Mouse (Mus musculus): ENCODE data around the gene Ramp2. TPM values are rescaled to one million over a fixed set of nuclear protein-coding genes. Genes with fewer than 3 reads are reported as not detected.

The Ramp2 gene
- polyA plus RNA-seq, 1 experiment from 2014 or later: 95.1 TPM

- Histone ChIP-seq H3K27ac (ENCODE audit: low read length) (no peak overlapping the region), H3K4me1 (ENCODE audit: control insufficient read depth, insufficient read depth, low read length) (peaks cover 34% of the 10 kb centered on the region)
Measured at GRCm38 (mm10) chr11:101233240-101233639, 12.6 kb upstream of the Ramp2 start.

DNA sequence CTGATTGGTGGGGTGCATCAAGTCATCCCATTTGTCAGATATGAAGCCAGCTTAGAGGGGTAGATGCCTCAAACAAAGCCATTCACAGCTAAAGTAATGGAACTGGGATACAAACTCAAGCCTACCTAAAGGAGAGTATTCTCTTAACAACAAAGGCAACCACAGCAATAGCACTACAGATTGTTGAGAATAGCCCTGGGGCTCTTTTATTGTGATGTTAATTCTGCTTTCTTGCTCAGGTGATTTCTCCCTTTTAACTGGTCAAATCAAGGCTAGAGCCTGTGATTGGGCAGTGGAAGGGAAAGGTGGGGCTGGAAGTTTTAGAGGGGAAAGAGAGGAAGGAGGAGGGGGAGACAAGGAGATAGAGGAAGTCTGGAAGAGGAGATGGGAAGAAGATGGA, 11.7 kb upstream of the Ramp2 start:
- Histone ChIP-seq H3K9ac (ENCODE audit: low read depth, low read length) (no peak overlapping the region), H3K27me3 (replicated peaks; ENCODE audit: control insufficient read depth, insufficient read depth, low read length) (no peaks in the 10 kb centered on the region), H3K27ac (ENCODE audit: low read length) (no peak overlapping the region), H3K36me3 (ENCODE audit: control insufficient read depth, insufficient read depth, low read length) (no peaks in the 10 kb centered on the region), H3K4me3 (ENCODE audit: low read length) (no peak overlapping the region), H3K4me2 (ENCODE audit: low read depth, low read length) (no peak overlapping the region), H3K4me1 (ENCODE audit: control insufficient read depth, insufficient read depth, low read length) (peaks cover 37% of the 10 kb centered on the region), H3K9me3 (ENCODE audit: control insufficient read depth, low read length) (no peaks in the 10 kb centered on the region)
- no peak for ATAC-seq

More at GRCm38 (mm10) chr11:101233240-101233639, 12.6 kb upstream of the Ramp2 start:
- Histone ChIP-seq H3K4me2 (ENCODE audit: low read depth, low read length) (no peak overlapping the region), H3K4me3 (ENCODE audit: low read length) (no peak overlapping the region), H3K9me3 (ENCODE audit: control insufficient read depth, low read length) (no peaks in the 10 kb centered on the region), H3K36me3 (ENCODE audit: control insufficient read depth, insufficient read depth, low read length) (no peaks in the 10 kb centered on the region), H3K9ac (ENCODE audit: low read depth, low read length) (no peak overlapping the region), H3K27me3 (replicated peaks; ENCODE audit: control insufficient read depth, insufficient read depth, low read length) (no peaks in the 10 kb centered on the region)
- WGBS: 55% methylated on average over 1 of the region's 1 CpGs
- ATAC-seq: no peak

GRCm38 (mm10) chr11:101235429-101235828, 10.4 kb upstream of the Ramp2 start:
- no peak overlapping the region for H3K27ac ChIP-seq (ENCODE audit: low read length)
- H3K27me3 ChIP-seq (replicated peaks; ENCODE audit: control insufficient read depth, insufficient read depth, low read length): no peaks in the 10 kb centered on the region
- no peak overlapping the region for H3K4me2 ChIP-seq (ENCODE audit: low read depth, low read length)
- no peak for ATAC-seq
- H3K4me1 ChIP-seq (ENCODE audit: control insufficient read depth, insufficient read depth, low read length): peaks cover 26% of the 10 kb centered on the region
- no peaks in the 10 kb centered on the region for H3K9me3 ChIP-seq (ENCODE audit: control insufficient read depth, low read length)
- H3K9ac ChIP-seq (ENCODE audit: low read depth, low read length): no peak overlapping the region
- H3K36me3 ChIP-seq (ENCODE audit: control insufficient read depth, insufficient read depth, low read length): no peaks in the 10 kb centered on the region
- H3K4me3 ChIP-seq (ENCODE audit: low read length): no peak overlapping the region

GRCm38 (mm10) chr11:101236782-101237181, 9.0 kb upstream of the Ramp2 start:
- WGBS: 94% methylated on average over 5 of the region's 5 CpGs
- H3K36me3 ChIP-seq (ENCODE audit: control insufficient read depth, insufficient read depth, low read length): no peaks in the 10 kb centered on the region
- ATAC-seq: no peak
- H3K4me1 ChIP-seq (ENCODE audit: control insufficient read depth, insufficient read depth, low read length): peaks cover 14% of the 10 kb centered on the region
- H3K27ac ChIP-seq (ENCODE audit: low read length): no peak overlapping the region
- H3K4me2 ChIP-seq (ENCODE audit: low read depth, low read length): no peak overlapping the region
- no peak overlapping the region for H3K4me3 ChIP-seq (ENCODE audit: low read length)
- no peak overlapping the region for H3K9ac ChIP-seq (ENCODE audit: low read depth, low read length)
- H3K9me3 ChIP-seq (ENCODE audit: control insufficient read depth, low read length): no peaks in the 10 kb centered on the region
- H3K27me3 ChIP-seq (replicated peaks; ENCODE audit: control insufficient read depth, insufficient read depth, low read length): no peaks in the 10 kb centered on the region

GRCm38 (mm10) chr11:101238071-101238647, 7.7 kb upstream of the Ramp2 start:
- H3K4me1 ChIP-seq (ENCODE audit: control insufficient read depth, insufficient read depth, low read length): peaks cover 8% of the 10 kb centered on the region
- ATAC-seq: peak; percentile 60
- no peak overlapping the region for H3K9ac ChIP-seq (ENCODE audit: low read depth, low read length)
- H3K36me3 ChIP-seq (ENCODE audit: control insufficient read depth, insufficient read depth, low read length): no peaks in the 10 kb centered on the region
- no peaks in the 10 kb centered on the region for H3K27me3 ChIP-seq (replicated peaks; ENCODE audit: control insufficient read depth, insufficient read depth, low read length)
- WGBS: 45% methylated on average over 5 of the region's 5 CpGs
- no peak overlapping the region for H3K4me2 ChIP-seq (ENCODE audit: low read depth, low read length)
- no peaks in the 10 kb centered on the region for H3K9me3 ChIP-seq (ENCODE audit: control insufficient read depth, low read length)
- H3K27ac ChIP-seq (ENCODE audit: low read length): peak overlapping the region; percentile 83
- H3K4me3 ChIP-seq (ENCODE audit: low read length): no peak overlapping the region

DNA sequence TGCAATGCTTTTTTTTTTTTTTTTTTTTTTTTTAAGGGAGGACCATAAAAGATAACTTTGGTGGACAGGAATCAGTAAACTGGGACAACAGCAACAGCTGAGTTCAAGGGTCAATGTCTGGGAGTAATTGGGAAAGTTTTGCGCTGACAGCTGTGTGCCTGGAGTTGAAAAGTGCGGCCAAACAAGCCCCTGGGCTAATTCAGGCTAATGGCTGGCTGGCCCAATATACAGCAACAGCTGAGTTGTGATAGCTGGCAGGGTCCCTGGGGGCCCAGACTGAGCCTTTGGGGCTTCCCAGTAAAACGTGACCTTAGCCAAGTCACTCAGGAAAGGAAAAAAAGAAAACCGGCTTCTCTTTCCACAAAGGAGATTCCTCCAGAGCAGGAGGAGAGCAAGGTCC, 757 bp upstream of the Ramp2 start:
- Histone ChIP-seq H3K27me3 (replicated peaks; ENCODE audit: control insufficient read depth, insufficient read depth, low read length) (no peaks in the 10 kb centered on the region), H3K27ac (ENCODE audit: low read length) (peak overlapping the region; percentile 30), H3K4me1 (ENCODE audit: control insufficient read depth, insufficient read depth, low read length) (peaks cover 17% of the 10 kb centered on the region), H3K4me2 (ENCODE audit: low read depth, low read length) (no peak overlapping the region), H3K36me3 (ENCODE audit: control insufficient read depth, insufficient read depth, low read length) (no peaks in the 10 kb centered on the region), H3K9me3 (ENCODE audit: control insufficient read depth, low read length) (no peaks in the 10 kb centered on the region), H3K9ac (ENCODE audit: low read depth, low read length) (no peak overlapping the region), H3K4me3 (ENCODE audit: low read length) (no peak overlapping the region)
- WGBS: 44% methylated on average over 4 of the region's 4 CpGs
- ATAC-seq: no peak

DNA sequence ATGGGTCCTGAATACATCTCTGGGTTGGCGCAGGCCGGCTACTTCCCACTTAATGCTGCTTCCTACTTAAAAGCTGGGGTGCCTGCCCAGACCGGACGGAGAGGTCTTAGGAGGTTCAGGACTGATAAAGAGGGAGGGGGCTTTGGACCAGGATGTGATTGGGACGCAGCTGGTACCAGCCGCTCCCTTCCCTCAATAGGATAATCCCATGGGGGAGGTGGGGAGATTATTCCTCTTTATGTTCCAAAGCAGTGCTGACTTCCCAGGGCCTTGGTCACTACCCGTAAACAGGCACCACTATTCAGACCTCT, 829 bp downstream of the Ramp2 start:
- H3K9me3 ChIP-seq (ENCODE audit: control insufficient read depth, low read length): no peaks in the 10 kb centered on the region
- H3K9ac ChIP-seq (ENCODE audit: low read depth, low read length): peak overlapping the region; percentile 84
- peaks cover 17% of the 10 kb centered on the region for H3K4me1 ChIP-seq (ENCODE audit: control insufficient read depth, insufficient read depth, low read length)
- ATAC-seq: no peak; the same call in 1 of the 2 replicates
- peak overlapping the region; percentile 78 for H3K27ac ChIP-seq (ENCODE audit: low read length)
- no peaks in the 10 kb centered on the region for H3K36me3 ChIP-seq (ENCODE audit: control insufficient read depth, insufficient read depth, low read length)
- H3K4me3 ChIP-seq (ENCODE audit: low read length): peak overlapping the region; percentile 66
- WGBS: 17% methylated on average over 7 of the region's 7 CpGs
- no peaks in the 10 kb centered on the region for H3K27me3 ChIP-seq (replicated peaks; ENCODE audit: control insufficient read depth, insufficient read depth, low read length)
- H3K4me2 ChIP-seq (ENCODE audit: low read depth, low read length): peak overlapping the region; percentile 98

DNA sequence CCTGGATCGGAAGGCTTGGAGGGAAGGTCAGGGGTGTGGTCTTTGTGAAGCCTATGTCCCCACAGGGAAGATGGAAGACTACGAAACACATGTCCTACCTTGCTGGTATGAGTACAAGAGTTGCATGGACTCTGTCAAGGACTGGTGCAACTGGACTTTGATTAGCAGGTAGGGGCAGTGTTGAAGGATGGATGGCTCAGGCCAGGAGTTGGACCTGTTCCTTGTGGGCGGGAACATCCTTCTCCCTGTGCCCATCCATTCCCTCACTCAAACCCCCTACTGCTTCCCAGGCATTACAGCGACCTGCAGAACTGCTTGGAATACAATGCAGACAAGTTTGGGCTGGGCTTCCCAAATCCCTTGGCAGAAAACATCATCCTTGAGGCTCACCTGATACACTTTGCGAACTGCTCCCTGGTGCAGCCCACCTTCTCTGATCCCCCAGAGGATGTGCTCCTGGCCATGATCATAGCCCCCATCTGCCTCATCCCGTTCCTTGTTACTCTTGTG, 1.7 kb downstream of the Ramp2 start:
- WGBS: 81% methylated on average over 6 of the region's 6 CpGs
- H3K4me1 ChIP-seq (ENCODE audit: control insufficient read depth, insufficient read depth, low read length): peaks cover 17% of the 10 kb centered on the region
- no peak for ATAC-seq
- peak overlapping the region; percentile 66 for H3K4me3 ChIP-seq (ENCODE audit: low read length)
- H3K9me3 ChIP-seq (ENCODE audit: control insufficient read depth, low read length): no peaks in the 10 kb centered on the region
- H3K27me3 ChIP-seq (replicated peaks; ENCODE audit: control insufficient read depth, insufficient read depth, low read length): no peaks in the 10 kb centered on the region
- H3K9ac ChIP-seq (ENCODE audit: low read depth, low read length): 0 out of 2 replicates have a peak overlapping the region, but pooled peaks have one; percentile 8
- peak overlapping the region; percentile 98; the same call in 1 of the 2 replicates for H3K4me2 ChIP-seq (ENCODE audit: low read depth, low read length)
- H3K36me3 ChIP-seq (ENCODE audit: control insufficient read depth, insufficient read depth, low read length): no peaks in the 10 kb centered on the region
- H3K27ac ChIP-seq (ENCODE audit: low read length): peak overlapping the region; percentile 46; the same call in 1 of the 2 replicates

GRCm38 (mm10) chr11:101248258-101248994, 2.6 kb downstream of the Ramp2 start:
- peak overlapping the region; percentile 66; the same call in 1 of the 2 replicates for H3K4me3 ChIP-seq (ENCODE audit: low read length)
- ATAC-seq: peak; percentile 43
- no peaks in the 10 kb centered on the region for H3K36me3 ChIP-seq (ENCODE audit: control insufficient read depth, insufficient read depth, low read length)
- no peaks in the 10 kb centered on the region for H3K9me3 ChIP-seq (ENCODE audit: control insufficient read depth, low read length)
- peaks cover 21% of the 10 kb centered on the region for H3K4me1 ChIP-seq (ENCODE audit: control insufficient read depth, insufficient read depth, low read length)
- peak overlapping the region; percentile 98; the same call in 1 of the 2 replicates for H3K4me2 ChIP-seq (ENCODE audit: low read depth, low read length)
- H3K27ac ChIP-seq (ENCODE audit: low read length): peak overlapping the region; percentile 46; the same call in 1 of the 2 replicates
- H3K27me3 ChIP-seq (replicated peaks; ENCODE audit: control insufficient read depth, insufficient read depth, low read length): no peaks in the 10 kb centered on the region
- WGBS: 34% methylated on average over 14 of the region's 14 CpGs
- H3K9ac ChIP-seq (ENCODE audit: low read depth, low read length): no peak overlapping the region; the same call in 1 of the 2 replicates

Data from intestine, embryonic 16.5 days (tissue).